Mouse (Mus musculus) megakaryocyte, adult 5-6 weeks (primary cell): ENCODE data around the gene Atp5b. TPM values are rescaled to one million over a fixed set of nuclear protein-coding genes. Genes with fewer than 3 reads are reported as not detected.
A peak's percentile ranks its signal among the peaks of the same experiment; 100 is the strongest.
"Not testable (repeated sequence)": the region's sequence is repeated elsewhere in the genome, so short reads cannot be mapped to it uniquely, and the experiment has no call there.

ENCODE experiments used
- ATAC-seq: 2 replicates; pipeline ENCODE4 v1.8.0; 2016; ENCODE audit warnings: mild to moderate bottlenecking, inconsistent platforms; ENCODE audit not compliant: poor library complexity, severe bottlenecking
- total RNA-seq, 2 experiments: library from RNA; stranded (forward) in 1 of 2; stranded (reverse) in 1 of 2; fragments of 153-499, 151-499 nt in 1 of 2; fragments of 221-1000, 200-1000 nt in 1 of 2; gene quantifications; 2 replicates each; pipeline versions ENCODE4 v1.2.3 to v1.2.4; 2015 to 2017

Atp5b gene
- total RNA-seq, 2 experiments from 2014 or later: 902 to 1,533 TPM

DNA sequence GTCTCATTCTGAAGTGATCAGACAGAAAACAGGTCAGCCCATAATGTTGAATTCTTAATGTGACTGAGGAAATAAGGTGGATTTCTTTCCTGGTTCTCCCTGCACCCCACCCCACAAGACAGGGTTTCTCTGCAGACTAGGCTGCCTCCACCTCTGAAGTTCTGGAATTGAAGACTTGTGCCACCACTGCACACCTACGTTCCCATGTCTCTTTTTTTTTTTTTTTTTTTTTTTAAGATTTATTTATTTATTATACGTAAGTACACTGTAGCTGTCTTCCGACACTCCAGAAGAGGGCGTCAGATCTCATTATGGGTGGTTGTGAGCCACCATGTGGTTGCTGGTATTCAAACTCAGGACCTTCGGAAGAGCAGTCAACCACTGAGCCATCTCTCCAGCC lies 17.0 kb upstream of the Atp5b start:
- ATAC-seq: no peak

GRCm38 (mm10) chr10:128069201-128069600 lies 13.9 kb upstream of the Atp5b start:
- peak; percentile 63 for ATAC-seq

DNA sequence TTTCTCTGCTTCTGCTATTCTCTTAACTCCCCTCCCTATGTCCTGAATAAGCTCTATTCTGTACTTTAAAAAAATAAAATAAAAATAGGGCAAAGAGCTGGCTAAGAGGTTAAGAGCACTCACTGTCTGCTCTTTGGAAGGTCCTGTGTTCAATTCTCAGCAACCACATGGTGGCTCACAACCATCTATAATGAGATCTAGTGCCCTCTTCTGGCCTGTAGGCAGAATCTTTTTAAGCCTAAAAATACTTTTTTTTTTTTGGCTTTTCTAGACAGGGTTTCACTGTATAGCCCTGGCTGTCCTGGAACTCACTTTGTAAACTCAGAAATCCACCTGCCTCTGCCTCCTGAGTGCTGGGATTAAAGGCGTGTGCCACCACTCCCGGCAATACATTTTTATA lies 12.6 kb upstream of the Atp5b start:
- not testable (repeated sequence) for ATAC-seq

- ATAC-seq: not testable (repeated sequence)
Observed at GRCm38 (mm10) chr10:128078269-128078668, 4.8 kb upstream of the Atp5b start.

DNA sequence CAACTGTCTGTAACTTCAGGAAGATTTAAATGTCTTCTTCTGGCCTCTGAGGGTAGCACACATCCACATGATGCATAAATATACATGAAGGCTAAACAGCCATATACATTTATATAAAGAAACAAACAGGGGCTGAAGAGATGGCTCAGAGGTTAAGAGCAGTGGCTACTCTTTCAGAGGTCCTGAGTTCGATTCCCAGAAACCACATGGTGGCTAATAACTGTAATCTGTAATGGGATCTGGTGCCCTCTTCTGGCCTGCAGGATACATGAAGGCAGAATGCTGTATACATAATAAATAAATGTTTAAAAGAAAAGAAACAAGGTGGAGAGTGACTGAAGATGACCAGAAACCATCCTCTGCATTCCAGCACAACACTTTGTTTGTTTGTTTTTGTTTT lies 2.6 kb upstream of the Atp5b start:
- ATAC-seq: no peak

- ATAC-seq: no peak
Observed at GRCm38 (mm10) chr10:128081807-128082476, 1.1 kb upstream of the Atp5b start.

DNA sequence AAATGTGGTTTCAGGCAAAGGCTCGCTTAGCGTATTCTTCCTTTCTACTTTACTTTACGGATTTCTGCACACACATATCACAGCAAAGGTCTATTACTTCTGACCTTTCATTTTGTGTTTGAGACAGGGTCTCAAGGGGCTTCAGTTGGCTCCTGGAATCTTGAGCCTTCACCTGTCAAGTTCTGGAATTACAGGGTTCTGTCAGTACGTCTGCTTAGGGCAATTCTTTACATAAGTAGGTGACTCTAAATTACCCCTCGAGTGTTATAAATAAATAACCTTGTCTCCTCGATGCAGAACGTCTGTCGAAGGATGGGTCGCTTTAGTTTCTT lies 630 bp upstream of the Atp5b start:
- no peak for ATAC-seq

GRCm38 (mm10) chr10:128083688-128084087 lies 615 bp downstream of the Atp5b start:
- ATAC-seq: peak; percentile 0; the same call in 1 of the 2 replicates

DNA sequence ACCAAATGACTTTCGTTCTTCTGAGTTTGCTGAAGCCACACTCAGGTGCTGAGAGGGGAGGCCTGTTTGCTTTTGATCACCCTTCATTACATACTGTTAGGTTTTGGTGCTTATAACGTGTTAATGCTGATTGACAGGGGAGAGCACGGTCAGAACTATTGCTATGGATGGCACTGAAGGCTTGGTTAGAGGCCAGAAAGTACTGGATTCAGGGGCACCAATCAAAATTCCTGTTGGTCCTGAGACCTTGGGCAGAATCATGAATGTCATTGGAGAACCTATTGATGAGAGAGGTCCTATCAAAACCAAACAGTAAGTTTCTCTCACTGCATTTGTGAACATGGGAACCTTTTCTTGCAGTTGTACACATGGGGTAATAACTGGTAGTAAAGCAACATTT lies 1.1 kb downstream of the Atp5b start:
- no peak for ATAC-seq

DNA sequence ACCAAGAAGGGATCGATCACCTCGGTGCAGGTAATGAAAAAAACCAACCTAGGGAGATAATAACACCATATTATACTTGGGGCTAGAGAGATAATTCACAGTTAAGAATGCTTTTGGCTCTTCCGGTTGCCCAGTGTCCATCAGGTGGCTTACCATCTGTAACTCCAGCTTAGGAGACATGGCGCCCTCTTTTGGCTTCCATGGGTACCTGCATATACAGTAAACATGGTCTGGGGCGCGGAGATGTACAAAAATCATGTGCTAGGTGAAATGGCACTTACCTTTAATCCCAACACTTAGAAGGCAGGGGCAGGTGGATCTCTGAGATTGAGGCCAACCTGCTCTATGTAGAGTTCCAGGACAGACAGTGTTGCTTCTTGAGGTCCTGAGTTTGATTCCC lies 3.3 kb downstream of the Atp5b start:
- no peak for ATAC-seq

DNA sequence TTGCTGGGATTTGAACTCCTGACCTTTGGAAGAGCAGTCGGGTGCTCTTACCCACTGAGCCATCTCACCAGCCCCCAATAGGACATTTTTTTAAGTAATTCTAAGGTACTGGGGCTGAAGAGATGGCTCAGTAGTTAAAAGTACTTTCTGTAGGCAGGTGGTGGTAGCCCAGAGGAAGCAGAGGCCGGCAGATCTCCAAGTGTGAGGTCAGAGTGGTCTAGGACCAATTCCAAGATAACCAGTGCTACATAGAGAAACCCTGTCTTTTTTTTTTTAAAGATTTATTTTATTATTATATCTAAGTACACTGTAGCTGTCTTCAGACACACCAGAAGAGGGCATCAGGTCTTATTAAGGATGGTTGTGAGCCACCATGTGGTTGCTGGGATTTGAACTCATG lies 4.1 kb downstream of the Atp5b start:
- not testable (repeated sequence) for ATAC-seq

DNA sequence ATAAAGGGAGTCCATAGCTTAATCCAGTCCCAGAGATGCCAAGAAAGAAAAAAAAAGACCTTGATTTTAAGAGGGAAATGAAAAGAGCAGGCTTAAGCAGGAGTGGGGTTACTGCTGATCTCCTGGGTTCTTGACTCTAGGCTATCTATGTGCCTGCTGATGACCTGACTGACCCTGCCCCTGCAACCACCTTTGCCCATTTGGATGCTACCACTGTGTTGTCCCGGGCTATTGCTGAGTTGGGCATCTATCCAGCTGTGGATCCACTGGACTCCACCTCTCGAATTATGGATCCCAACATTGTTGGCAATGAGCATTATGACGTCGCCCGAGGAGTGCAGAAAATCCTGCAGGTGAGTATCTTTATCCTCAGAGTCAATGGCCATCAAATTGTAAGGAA lies 5.1 kb downstream of the Atp5b start:
- ATAC-seq: no peak

- no peak for ATAC-seq
Observed at GRCm38 (mm10) chr10:128089842-128090241, 6.8 kb downstream of the Atp5b start.

GRCm38 (mm10) chr10:128090651-128091563 lies 7.8 kb downstream of the Atp5b start:
- peak; percentile 58 for ATAC-seq

- ATAC-seq: peak; percentile 56
Observed at GRCm38 (mm10) chr10:128091564-128092505, 8.8 kb downstream of the Atp5b start, which contains the start of gene Baz2a. Gene Baz2a (plus strand): TSS chr10:128091577.

- ATAC-seq: peak; percentile 17
Observed at GRCm38 (mm10) chr10:128092506-128093495, 9.7 kb downstream of the Atp5b start.

- no peak for ATAC-seq
Observed at GRCm38 (mm10) chr10:128093496-128094294, 10.6 kb downstream of the Atp5b start.

GRCm38 (mm10) chr10:128094340-128094968 lies 11.4 kb downstream of the Atp5b start:
- peak; percentile 58 for ATAC-seq
